Mouse (Mus musculus): ENCODE results near the gene Slmap. TPM values are rescaled to one million over a fixed set of nuclear protein-coding genes. Genes with fewer than 3 reads are reported as not detected.

Slmap gene
- polyA plus RNA-seq, 2 experiments, result 9.5 to 10.4 TPM

DNA sequence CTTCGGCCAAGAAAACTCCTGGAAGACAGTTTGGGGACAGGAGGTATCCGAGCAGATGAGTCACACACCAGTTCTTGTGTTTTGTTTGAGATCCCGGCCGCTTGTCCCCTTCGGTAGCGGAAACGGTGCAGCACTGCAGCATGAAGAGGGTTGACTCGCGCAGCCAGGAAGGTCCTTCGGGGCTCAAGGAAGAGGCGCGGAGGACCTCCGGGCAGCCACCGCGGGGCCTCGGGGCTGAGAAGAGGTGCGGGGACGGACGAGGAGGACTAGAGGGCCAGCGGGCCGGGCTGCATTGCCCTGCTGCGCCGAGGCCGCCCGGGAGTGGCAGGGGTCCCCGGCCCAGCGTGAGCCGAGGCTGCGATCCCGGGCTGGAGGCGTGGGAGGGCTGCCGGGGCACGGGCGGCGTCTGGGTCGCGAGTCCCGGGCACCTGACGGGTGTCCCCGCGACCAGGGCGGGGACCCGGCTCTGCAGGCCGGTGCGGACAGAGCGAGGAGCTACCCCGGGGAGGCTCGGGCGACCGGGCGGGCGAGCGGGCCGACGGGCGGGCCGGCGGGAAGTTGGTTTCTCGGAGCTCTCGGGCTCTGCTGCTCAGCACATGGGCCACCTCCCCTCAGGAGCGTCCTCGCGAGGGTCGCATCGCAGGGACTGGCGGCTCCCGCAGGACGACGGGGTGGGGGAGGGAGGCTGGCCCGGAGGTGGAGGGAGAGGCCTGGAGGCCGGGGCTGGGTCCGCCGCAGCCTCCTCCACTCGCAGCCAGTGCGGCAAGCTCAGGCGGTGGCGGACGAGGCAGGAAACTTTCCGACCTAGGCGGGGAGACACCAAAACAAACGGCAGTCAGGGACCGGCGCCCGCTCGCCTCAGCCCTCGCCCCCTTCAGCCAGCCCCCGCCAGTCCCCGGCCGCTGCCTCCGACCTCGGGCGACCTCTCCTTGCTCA lies 642 bp downstream of the Slmap start:
- peak in 2 of 3 experiments; percentile 23 to 37 for DNase-seq (ENCODE audit: low read depth in 3 of 3, low spot score in 3 of 3)
- H3K9me3 ChIP-seq (ENCODE audit: control insufficient read depth, low read length), result no peaks in the 10 kb centered on the region
- peak overlapping the region; percentile 95 for H3K9ac ChIP-seq (replicated peaks)
- H3K27ac ChIP-seq, result peak overlapping the region; percentile 62
- H3K27me3 ChIP-seq (ENCODE audit: control insufficient read depth, insufficient read depth, low read length), result no peaks in the 10 kb centered on the region
- WGBS (ENCODE audit: insufficient replicate concordance), result under 1% methylated on average over 80 of the region's 92 CpGs
- ATAC-seq (ENCODE audit: insufficient read depth), result peak; percentile 76
- TF ChIP-seq EP300 (IDR thresholded peaks at IDR 0.05; ENCODE audit: low read depth) (no peak), CTCF (IDR thresholded peaks at IDR 0.05; ENCODE audit: low read depth) (no peak)
- H3K36me3 ChIP-seq (replicated peaks; ENCODE audit: control insufficient read depth, insufficient read depth, low read depth), result peaks cover 8% of the 10 kb centered on the region; the same call in 1 of the 2 replicates
- H3K4me2 ChIP-seq (ENCODE audit: low read depth), result peak overlapping the region; percentile 96
- H3K4me1 ChIP-seq (replicated peaks; ENCODE audit: control insufficient read depth in 2 of 2, insufficient read depth in 2 of 2, low read length in 1 of 2), result peaks cover 6 to 16% of the 10 kb centered on the region in 2 experiments
- peak overlapping the region; percentile 78 to 88 for H3K4me3 ChIP-seq (ENCODE audit: insufficient read depth in 1 of 2, low read depth in 2 of 2, low read length in 2 of 2)

DNA sequence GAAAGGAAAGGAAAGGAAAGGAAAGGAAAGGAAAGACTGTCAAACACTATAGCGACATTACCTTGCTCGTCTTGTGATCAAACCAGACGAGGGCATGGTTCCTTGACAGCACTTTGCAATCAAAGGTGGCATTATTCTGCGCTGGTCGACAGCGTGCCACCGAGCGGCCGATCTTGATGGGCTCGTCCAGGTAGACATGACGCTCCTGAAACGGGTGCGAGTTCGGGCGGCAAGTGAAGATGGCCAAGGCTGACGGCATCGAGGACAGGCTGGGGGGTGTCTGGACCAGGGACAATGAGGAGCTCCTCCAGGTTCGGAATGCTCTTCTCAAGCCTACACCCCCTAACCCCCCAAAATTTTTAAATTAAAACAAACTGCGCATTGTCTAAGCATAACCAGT lies 1.5 kb downstream of the Slmap start:
- Histone ChIP-seq H3K9me3 (ENCODE audit: control insufficient read depth, low read length) (no peaks in the 10 kb centered on the region), H3K4me2 (ENCODE audit: low read depth) (peak overlapping the region; percentile 96), H3K4me1 (replicated peaks; ENCODE audit: control insufficient read depth in 2 of 2, insufficient read depth in 2 of 2, low read length in 1 of 2) (peaks cover 6 to 17% of the 10 kb centered on the region in 2 experiments), H3K9ac (replicated peaks) (peak overlapping the region; percentile 95), H3K27me3 (ENCODE audit: control insufficient read depth, insufficient read depth, low read length) (no peaks in the 10 kb centered on the region), H3K36me3 (replicated peaks; ENCODE audit: control insufficient read depth, insufficient read depth, low read depth) (peaks cover 8% of the 10 kb centered on the region; the same call in 1 of the 2 replicates), H3K27ac (peak overlapping the region; percentile 5), H3K4me3 (ENCODE audit: insufficient read depth in 1 of 2, low read depth in 2 of 2, low read length in 2 of 2) (peak overlapping the region; percentile 78 to 88)
- 14% methylated on average over 19 of the region's 19 CpGs for WGBS (ENCODE audit: insufficient replicate concordance)
- TF ChIP-seq EP300 (IDR thresholded peaks at IDR 0.05; ENCODE audit: low read depth), result no peak
- TF ChIP-seq CTCF (IDR thresholded peaks at IDR 0.05; ENCODE audit: low read depth), result peak; percentile 25; the same call in 1 of the 2 replicates
- ATAC-seq (ENCODE audit: insufficient read depth), result no peak
- DNase-seq (ENCODE audit: low read depth in 3 of 3, low spot score in 3 of 3), result peak in 1 of 3 experiments; percentile 10

DNA sequence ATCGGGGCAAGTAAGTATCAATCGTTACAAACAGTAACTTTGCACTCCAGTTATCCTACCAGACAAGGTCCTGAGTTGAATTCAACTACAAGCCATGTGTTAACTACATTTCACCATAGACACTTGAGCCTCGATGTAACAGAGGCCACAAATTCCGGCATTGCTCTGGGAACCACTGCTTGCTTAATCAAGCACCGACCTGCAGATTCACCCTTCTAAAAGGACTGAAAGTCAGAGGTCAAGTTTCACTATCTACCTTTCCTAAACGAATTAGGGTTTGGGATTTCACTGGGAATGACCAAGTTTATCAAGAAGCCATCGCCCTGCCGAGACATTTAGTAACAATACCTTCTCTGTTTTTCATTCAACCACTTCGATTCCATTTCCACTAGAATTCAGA lies 2.0 kb downstream of the Slmap start:
- Histone ChIP-seq H3K4me2 (ENCODE audit: low read depth) (peak overlapping the region; percentile 96), H3K27me3 (ENCODE audit: control insufficient read depth, insufficient read depth, low read length) (no peaks in the 10 kb centered on the region), H3K4me1 (replicated peaks; ENCODE audit: control insufficient read depth in 2 of 2, insufficient read depth in 2 of 2, low read length in 1 of 2) (peaks cover 6 to 17% of the 10 kb centered on the region in 2 experiments), H3K4me3 (ENCODE audit: insufficient read depth in 1 of 2, low read depth in 2 of 2, low read length in 2 of 2) (peak overlapping the region; percentile 78 to 88), H3K27ac (peak overlapping the region; percentile 5; the same call in 1 of the 2 replicates), H3K9ac (replicated peaks) (peak overlapping the region; percentile 95), H3K36me3 (replicated peaks; ENCODE audit: control insufficient read depth, insufficient read depth, low read depth) (peaks cover 8% of the 10 kb centered on the region; the same call in 1 of the 2 replicates), H3K9me3 (ENCODE audit: control insufficient read depth, low read length) (no peaks in the 10 kb centered on the region)
- peak in 2 of 3 experiments; percentile 5 to 19 for DNase-seq (ENCODE audit: low read depth in 3 of 3, low spot score in 3 of 3)
- WGBS (ENCODE audit: insufficient replicate concordance), result 40% methylated on average over 9 of the region's 9 CpGs
- TF ChIP-seq CTCF (IDR thresholded peaks at IDR 0.05; ENCODE audit: low read depth) (no peak), EP300 (IDR thresholded peaks at IDR 0.05; ENCODE audit: low read depth) (no peak)
- no peak for ATAC-seq (ENCODE audit: insufficient read depth)

DNA sequence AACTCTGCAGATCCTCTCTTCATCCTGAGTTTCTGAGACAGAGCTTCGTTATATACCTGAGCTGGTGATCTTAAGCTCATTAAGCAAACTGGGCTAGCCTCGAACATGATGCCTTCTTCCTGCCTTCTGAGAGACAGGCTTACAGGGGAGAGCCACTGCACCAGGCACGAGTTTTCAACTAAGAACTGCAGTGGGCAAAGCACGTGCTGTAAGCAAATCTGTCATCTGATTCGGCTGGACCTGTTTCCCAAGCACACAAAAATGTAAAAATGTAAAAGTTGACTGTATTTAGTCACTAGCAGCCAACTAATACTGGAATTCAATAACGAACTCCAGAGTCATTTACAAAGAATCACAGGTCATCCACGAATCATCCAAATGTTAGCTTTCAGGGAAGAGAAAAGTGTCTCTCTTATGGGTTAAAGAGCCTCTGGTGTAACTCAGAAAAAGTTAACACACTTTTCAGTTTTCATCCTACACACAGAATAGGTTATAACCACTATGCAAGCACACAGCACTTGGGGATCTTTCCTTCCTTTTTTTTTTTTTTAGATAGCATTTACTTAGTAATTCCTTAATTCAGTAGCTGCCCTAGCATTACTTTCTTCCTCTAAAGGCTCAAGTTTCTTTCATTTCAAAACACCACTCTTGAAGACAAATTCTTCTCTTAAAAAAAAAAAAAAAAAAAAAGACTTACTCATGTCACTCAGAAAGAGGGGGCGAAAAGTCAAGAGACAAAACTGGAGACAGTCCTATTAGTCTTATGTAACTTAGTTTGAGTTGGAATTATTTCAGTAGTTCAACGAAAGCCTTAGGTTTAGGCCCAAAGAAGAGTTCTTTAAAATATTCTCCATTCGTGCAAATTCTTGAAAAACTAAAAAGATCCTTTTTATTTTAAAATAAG lies 3.1 kb downstream of the Slmap start:
- H3K9me3 ChIP-seq (ENCODE audit: control insufficient read depth, low read length), result no peaks in the 10 kb centered on the region
- H3K9ac ChIP-seq (replicated peaks), result peak overlapping the region; percentile 36; the same call in 1 of the 2 replicates
- peak overlapping the region in 1 of 2 experiments; percentile 21; a peak in 2 of 4 replicates for H3K4me3 ChIP-seq (ENCODE audit: insufficient read depth in 1 of 2, low read depth in 2 of 2, low read length in 2 of 2)
- no peaks in the 10 kb centered on the region for H3K27me3 ChIP-seq (ENCODE audit: control insufficient read depth, insufficient read depth, low read length)
- TF ChIP-seq EP300 (IDR thresholded peaks at IDR 0.05; ENCODE audit: low read depth), result no peak
- no peak for TF ChIP-seq CTCF (IDR thresholded peaks at IDR 0.05; ENCODE audit: low read depth)
- ATAC-seq (ENCODE audit: insufficient read depth) (no peak), DNase-seq (ENCODE audit: low read depth in 3 of 3, low spot score in 3 of 3) (no peak)
- H3K4me2 ChIP-seq (ENCODE audit: low read depth), result peak overlapping the region; percentile 96
- peaks cover 8% of the 10 kb centered on the region; the same call in 1 of the 2 replicates for H3K36me3 ChIP-seq (replicated peaks; ENCODE audit: control insufficient read depth, insufficient read depth, low read depth)
- H3K4me1 ChIP-seq (replicated peaks; ENCODE audit: control insufficient read depth in 2 of 2, insufficient read depth in 2 of 2, low read length in 1 of 2), result peaks cover 6 to 17% of the 10 kb centered on the region in 2 experiments
- H3K27ac ChIP-seq, result no peak overlapping the region
- 54% methylated on average over 10 of the region's 10 CpGs for WGBS (ENCODE audit: insufficient replicate concordance)

Data from liver, embryonic 14.5 days (tissue).